Mouse (Mus musculus): ENCODE measurements around the gene Naa80.
A peak's percentile ranks its signal among the peaks of the same experiment; 100 is the strongest.

Gene Naa80

GRCm38 (mm10) chr9:107618778-107619545, 40.3 kb downstream of the Naa80 start:
- ATAC-seq (ENCODE audit: low TSS enrichment): no peak

GRCm38 (mm10) chr9:107619546-107619879, 40.8 kb downstream of the Naa80 start:
- no peak for ATAC-seq (ENCODE audit: low TSS enrichment)

DNA sequence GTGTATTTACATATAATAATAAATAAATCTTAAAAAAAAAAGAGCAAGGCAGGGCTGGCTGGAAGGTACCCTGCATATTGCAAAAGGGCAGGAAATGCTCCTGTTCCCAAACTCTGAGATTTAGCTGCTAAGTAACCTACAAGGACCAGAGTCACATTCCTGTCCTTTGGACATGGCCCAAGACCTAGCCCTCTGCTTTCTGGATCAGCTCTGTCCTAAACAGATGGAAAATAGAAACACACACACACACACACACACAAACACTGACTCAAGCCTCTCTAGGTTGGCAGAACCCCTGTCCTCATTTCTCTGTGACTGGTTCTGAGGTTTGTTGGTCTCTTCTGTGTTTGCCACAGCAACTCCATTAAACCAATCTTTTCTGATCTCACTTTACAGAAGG, 42.3 kb downstream of the Naa80 start:
- ATAC-seq (ENCODE audit: low TSS enrichment): no peak

GRCm38 (mm10) chr9:107624539-107624938, 45.9 kb downstream of the Naa80 start:
- no peak for ATAC-seq (ENCODE audit: low TSS enrichment)

DNA sequence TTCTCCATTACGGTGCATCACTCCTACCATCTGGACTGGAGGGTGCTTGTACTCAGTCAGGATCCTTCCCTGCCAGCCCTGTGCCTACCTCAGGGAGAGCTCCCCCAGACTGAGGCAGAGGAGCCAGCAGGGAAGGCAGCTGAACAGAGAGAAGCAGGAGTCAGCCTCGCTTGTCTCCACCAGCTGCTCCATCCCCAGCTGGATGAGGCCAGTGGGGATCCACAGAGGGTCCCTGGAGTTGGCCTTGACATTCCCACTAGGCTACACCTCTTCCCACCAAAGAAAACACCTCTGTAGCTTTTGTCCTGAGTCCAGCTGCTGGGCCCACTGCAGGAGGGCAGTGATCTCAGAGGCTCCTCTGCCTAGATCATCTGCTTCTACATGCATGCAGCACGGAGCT, 46.3 kb downstream of the Naa80 start:
- ATAC-seq (ENCODE audit: low TSS enrichment): 0 out of 2 replicates have a peak, but pooled peaks have one; percentile 24

DNA sequence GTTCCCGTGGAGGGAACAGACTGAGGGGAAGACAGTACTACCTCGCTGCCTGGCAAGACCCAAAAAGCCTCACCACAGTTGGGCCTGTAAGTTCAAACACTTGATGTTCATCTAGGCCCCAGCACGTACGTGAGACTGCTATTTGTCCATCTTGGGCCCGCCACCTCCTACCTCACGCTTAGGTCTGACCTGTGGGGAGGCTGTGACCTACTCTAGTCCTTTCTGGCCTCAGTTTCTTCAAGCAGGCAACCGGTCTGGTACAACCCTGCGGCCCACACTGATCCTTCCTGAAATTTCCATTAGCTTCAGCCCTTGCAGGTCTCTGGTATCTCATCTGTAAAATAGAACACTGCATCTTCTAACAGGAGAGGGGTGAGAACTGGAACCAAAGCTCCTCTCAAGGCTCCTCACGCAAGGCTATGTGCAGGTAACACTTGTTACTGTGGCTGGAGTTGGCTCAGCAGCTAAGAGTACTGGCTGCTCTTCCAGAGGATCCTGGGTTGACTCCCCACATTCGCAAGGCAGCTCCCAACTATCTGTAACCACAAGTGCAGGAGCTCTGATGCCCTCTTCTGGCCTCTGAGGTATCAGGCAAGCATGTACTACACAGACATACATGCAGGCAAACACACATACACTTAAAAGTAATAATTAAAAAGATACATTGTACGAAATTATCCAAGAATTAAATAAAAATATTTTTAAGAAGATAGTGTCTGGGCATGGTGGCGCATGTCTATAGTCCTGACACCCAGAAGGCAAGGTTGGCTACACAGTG, 46.9 kb downstream of the Naa80 start:
- no peak for ATAC-seq (ENCODE audit: low TSS enrichment)

DNA sequence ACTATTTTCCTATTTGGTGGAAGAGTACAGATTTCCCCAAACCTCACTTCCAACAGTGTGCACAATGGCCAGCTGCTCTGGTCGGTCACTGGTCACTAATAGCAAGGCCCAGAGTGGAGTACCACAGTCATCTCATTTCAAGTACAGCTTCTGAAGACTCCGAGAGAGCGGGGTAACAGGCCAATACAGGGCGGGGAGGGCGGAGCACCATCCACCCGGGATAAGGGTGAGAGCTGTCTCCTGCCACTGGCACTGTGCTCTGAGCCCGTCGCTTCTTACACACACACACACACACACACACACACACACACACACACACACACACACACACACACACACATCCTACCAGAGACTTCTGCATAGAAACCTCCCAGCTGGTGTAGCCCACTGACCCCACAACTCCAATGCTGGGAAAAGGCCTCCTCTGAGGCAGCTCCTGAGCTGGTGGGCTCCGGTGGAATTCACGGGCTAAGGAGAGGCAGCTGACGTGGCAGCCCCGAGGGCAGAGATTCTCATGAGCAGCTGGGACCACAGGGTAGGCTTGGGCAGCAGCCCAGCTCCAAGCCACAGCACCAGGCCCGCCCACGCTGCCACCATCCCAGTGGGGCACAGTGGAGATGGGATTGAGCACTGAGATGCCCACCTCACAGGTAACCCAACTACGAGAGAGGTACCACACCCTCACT, 47.6 kb downstream of the Naa80 start:
- ATAC-seq (ENCODE audit: low TSS enrichment): peak; percentile 11; the same call in 1 of the 2 replicates

GRCm38 (mm10) chr9:107626844-107627277, 48.2 kb downstream of the Naa80 start:
- peak; percentile 22; the same call in 1 of the 2 replicates for ATAC-seq (ENCODE audit: low TSS enrichment)

DNA sequence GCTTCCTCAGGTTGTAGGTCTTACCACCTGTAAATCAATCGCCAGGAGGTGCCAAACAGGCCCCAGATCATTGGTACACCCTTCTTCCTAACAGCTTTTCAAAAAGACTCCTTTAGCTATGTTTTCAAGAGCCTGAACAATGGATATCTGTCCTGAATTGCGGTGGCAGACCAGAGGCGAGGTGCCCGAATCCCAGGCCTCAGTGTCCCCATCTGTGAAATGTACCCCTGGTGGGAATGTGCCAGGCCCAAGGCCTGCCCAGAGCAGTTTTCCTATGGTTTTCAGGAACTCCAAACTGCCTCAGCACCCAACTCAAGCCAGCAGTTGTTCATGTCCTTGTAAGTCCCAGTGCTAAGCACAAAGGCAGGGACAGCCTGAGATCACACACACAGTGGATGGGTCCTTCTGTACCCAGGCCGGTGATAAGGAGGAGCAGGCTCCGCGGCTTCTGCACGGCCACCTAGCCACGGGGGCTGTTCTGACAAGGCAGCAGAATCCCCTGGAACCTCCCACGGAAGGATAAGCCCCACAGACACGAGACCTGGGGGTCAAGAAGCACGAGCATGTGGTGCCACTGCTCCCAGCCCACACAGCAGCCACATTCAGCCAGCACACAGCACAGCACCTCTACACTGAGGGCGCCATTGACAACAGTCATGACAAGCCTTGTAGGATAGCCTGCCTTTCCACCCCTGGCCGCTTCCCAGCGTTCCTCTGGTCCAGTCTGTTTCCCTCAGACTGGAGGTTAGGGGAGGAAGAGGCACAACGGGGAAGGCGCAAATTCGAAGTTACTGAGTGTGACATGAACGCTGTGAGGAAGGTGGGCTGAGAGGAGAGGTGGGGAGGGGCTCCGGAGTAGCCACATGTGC, 48.9 kb downstream of the Naa80 start:
- ATAC-seq (ENCODE audit: low TSS enrichment): no peak

DNA sequence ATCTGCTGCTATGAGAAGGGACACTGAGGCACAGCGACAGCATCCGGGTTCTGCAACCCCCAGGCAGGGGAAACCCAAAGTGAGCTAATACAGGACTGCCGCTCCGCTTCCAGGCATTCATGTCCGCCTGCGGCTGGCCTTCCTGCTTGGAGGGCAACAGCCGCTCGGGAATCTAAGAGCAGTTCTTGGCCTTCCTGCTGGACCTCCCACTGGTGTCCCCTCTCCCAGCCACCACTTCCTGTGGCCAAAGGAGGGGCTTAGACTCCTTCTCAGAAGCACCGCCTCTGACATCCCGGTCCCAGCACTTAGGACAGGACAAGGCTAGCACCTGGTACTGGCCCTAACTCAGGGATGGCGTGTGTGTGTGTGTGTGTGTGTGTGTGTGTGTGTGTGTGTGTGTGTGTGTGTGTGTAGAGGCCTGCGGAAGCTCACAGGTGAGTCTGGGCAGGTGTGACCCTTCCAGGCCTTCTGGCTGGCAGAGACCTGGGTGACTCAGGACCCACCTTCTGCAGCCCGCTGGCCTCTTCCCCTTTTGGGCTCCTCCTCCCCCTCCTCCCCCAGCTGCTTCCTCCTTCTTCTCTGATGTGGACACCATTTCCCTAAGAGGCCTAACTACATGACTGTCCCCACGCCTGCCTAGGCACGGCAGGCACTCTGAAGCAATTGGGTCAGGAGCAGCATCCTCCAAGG, 50.2 kb downstream of the Naa80 start:
- ATAC-seq (ENCODE audit: low TSS enrichment): no peak

GRCm38 (mm10) chr9:107629411-107629730, 50.7 kb downstream of the Naa80 start:
- ATAC-seq (ENCODE audit: low TSS enrichment): no peak

DNA sequence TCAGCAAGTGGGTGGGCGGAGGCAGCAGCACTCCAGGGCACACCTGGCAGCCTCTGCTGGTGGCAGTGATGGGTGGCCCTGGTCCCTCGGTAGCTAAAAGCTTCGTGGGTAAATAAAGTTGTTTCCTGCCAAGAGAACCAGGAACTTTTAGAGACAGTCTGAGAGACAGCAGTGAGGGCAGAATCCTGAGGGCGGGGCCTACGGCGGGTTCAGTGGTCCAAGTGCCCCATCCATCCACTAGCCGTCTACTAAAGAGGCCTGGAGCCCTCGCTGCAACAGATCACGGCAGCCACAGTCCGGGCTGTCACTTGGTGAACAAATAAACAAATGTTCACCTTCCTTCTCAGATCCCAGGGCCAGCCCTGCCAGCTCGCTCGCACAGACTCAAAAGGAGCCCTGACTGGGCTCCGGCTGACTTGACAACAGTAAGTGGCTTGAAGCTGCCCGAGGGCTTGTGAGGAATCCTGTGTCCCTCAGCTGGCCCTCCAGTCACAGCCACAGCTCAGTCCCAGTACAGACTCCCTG, 51.3 kb downstream of the Naa80 start:
- no peak for ATAC-seq (ENCODE audit: low TSS enrichment)

GRCm38 (mm10) chr9:107630576-107630975, 51.9 kb downstream of the Naa80 start:
- ATAC-seq (ENCODE audit: low TSS enrichment): no peak

DNA sequence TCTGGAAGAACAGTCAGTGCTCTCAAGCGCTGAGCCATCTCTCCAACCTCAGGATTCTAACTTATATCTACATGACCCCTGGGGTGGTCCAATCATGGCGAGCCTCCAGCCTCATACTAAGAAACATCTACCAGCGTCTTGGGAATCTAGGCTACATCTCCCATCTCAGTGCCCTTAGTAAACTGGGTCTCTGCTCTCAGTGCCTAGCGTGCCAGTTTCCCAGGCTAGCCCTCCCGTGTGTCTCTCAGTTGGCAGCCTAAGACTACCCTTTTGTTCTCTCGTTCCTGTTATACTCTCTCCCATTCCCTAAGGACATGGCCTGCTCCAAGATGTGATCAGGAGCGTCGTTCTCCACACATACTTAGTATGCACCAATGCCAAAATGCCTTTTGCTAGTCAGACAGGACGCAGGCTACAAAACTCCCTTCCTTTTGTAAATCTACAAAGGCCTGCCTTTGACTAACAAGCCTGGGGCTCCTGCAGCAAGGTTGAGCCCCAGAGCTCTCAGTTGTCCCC, 52.7 kb downstream of the Naa80 start:
- no peak for ATAC-seq (ENCODE audit: low TSS enrichment)

DNA sequence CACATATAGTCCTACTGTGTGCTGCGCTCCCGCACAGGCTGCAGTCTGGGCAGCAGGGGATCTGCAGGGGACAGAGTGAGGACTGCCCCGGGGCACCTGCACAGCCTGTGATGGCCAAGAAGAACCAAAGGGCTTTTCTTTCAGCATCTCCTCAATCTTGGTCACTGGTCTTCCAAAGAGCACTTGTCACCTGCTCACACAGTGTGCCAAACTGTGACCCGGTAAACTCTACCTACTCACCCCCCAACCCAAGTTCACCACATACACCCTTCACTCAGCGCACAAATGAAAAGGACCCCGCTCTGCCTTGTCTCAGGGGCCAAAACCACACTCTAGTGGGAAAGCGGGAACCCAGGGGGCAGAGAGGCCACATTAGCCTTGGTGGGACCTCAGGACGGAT, 53.2 kb downstream of the Naa80 start:
- ATAC-seq (ENCODE audit: low TSS enrichment): no peak

DNA sequence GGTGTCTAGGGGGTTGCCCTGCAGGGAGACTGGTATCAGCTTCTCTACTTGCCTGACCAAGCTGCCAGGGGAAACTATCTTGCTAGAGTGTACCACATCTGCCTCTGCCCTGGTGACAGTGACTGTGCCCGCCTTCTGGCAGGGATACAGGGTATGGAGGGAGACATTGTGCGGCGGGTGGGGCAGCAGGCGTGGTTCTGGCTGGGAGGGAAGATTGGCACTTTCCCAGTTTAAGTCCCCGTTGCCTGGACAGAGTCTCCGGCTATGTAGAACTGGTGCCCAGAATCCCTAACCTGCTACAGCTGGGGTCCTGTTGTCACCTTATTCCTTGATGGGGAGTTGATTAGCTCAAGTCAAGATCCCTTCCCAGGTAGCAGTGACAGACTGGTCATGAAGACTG, 53.8 kb downstream of the Naa80 start:
- no peak for ATAC-seq (ENCODE audit: low TSS enrichment)

DNA sequence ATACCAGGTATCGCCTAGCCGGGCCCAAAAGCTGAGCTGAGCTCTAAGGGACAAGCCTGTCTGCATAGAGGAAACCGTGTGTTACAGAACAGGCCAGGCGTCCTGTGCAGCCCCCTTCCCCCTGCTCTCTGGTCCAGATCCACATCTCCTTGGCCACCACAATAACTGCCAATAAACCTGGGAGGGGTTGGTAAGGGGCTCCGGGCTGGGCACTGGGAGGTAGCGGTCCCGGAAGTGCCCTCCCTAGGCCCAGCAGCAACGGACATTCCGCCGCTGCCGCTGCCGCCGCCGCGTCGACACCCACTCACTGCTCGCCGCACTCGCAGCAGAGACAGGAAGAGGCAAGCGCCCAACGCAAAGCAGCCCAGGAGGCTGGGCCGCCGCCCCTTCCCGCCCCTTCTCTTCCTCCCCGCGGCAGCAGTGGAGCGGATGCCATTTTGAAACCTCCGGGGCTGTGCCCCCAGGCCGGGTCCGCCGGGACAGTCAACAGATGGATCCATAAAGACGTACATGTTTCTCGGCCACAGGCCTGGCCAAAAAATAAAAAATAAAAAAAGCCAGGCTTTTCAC, 54.5 kb downstream of the Naa80 start:
- peak; percentile 51 for ATAC-seq (ENCODE audit: low TSS enrichment)

Measured in frontal cortex, adult (tissue).